Mouse (Mus musculus) forebrain, postnatal 0 days (tissue): ENCODE data around the gene Tbx1. TPM values are rescaled to one million over a fixed set of nuclear protein-coding genes. Genes with fewer than 3 reads are reported as not detected.

Experiments used
- polyA plus RNA-seq: library from polyadenylated mRNA; unstranded; fragments of >200 nt; fragmentation: Nextera tagmentation; extraction: Ambion mirVana; gene quantifications from 2 replicates; pipeline ENCODE4 v1.2.1, GENCODE M21; 2015
- total RNA-seq: library from RNA; depleted of rRNA; stranded (reverse); fragments of >200 nt; gene quantifications from 2 replicates; pipeline ENCODE4 v1.2.3, GENCODE M21; 2014; rRNA removed

Tbx1 gene
- total and polyA plus RNA-seq, 2 experiments from 2014 or later = 0.71 to 0.90 TPM

Other genes starting within 250 kb of the Tbx1 start
- 25.5 and 43.0 TPM in 2 replicates for gene Tango2, start 242.6 kb downstream of the Tbx1 start, total RNA-seq
- gene Tango2, start 242.6 kb downstream of the Tbx1 start, polyA plus RNA-seq = 69.9 and 75.9 TPM in 2 replicates
- 103 and 120 TPM in 2 replicates for gene Arvcf, start 242.5 kb downstream of the Tbx1 start, total RNA-seq
- 31.2 and 42.8 TPM in 2 replicates for gene Arvcf, start 242.5 kb downstream of the Tbx1 start, polyA plus RNA-seq
- gene Txnrd2, start 164.3 kb downstream of the Tbx1 start, total RNA-seq = 9.7 and 11.5 TPM in 2 replicates
- 28.0 and 34.4 TPM in 2 replicates for gene Txnrd2, start 164.3 kb downstream of the Tbx1 start, polyA plus RNA-seq
- 65.6 and 68.4 TPM in 2 replicates for gene Comt, start 163.8 kb downstream of the Tbx1 start, total RNA-seq
- 79.9 and 105 TPM in 2 replicates for gene Comt, start 163.8 kb downstream of the Tbx1 start, polyA plus RNA-seq
- 12.3 and 13.0 TPM in 2 replicates for gene Gnb1l, start 92.0 kb downstream of the Tbx1 start, total RNA-seq
- 16.9 and 20.7 TPM in 2 replicates for gene Gnb1l, start 92.0 kb downstream of the Tbx1 start, polyA plus RNA-seq
- 3.8 and 7.7 TPM in 2 replicates for gene Rtl10, start 91.8 kb downstream of the Tbx1 start, total RNA-seq
- 2.5 and 2.9 TPM in 2 replicates for gene Rtl10, start 91.8 kb downstream of the Tbx1 start, polyA plus RNA-seq
- gene Gp1bb, start 31.7 kb upstream of the Tbx1 start, total RNA-seq = 34.1 and 34.2 TPM in 2 replicates
- gene Gp1bb, start 31.7 kb upstream of the Tbx1 start, polyA plus RNA-seq = 9.4 and 11.4 TPM in 2 replicates
- 32.7 and 33.4 TPM in 2 replicates for gene Gm49601, start 35.8 kb upstream of the Tbx1 start, total RNA-seq
- 3.6 and 4.9 TPM in 2 replicates for gene Gm49601, start 35.8 kb upstream of the Tbx1 start, polyA plus RNA-seq
- 372 and 373 TPM in 2 replicates for gene Sept5, start 39.3 kb upstream of the Tbx1 start, total RNA-seq
- gene Sept5, start 39.3 kb upstream of the Tbx1 start, polyA plus RNA-seq = 265 and 267 TPM in 2 replicates
- gene Cldn5, start 186.2 kb upstream of the Tbx1 start, total RNA-seq = 153 and 182 TPM in 2 replicates
- 126 and 137 TPM in 2 replicates for gene Cldn5, start 186.2 kb upstream of the Tbx1 start, polyA plus RNA-seq
- 70.3 and 73.9 TPM in 2 replicates for gene Ufd1, start 221.1 kb upstream of the Tbx1 start, total RNA-seq
- 124 and 134 TPM in 2 replicates for gene Ufd1, start 221.1 kb upstream of the Tbx1 start, polyA plus RNA-seq
- 7.0 and 11.7 TPM in 2 replicates for gene Cdc45, start 221.3 kb upstream of the Tbx1 start, total RNA-seq
- gene Cdc45, start 221.3 kb upstream of the Tbx1 start, polyA plus RNA-seq = 5.5 and 6.4 TPM in 2 replicates
- gene 2510002D24Rik, start 245.9 kb upstream of the Tbx1 start, total RNA-seq = 21.2 and 25.6 TPM in 2 replicates
- 16.9 and 44.1 TPM in 2 replicates for gene 2510002D24Rik, start 245.9 kb upstream of the Tbx1 start, polyA plus RNA-seq
- not detected in 2 replicates for gene Gm28539, start 245.9 kb upstream of the Tbx1 start, total RNA-seq
- not detected in 2 replicates for gene Gm28539, start 245.9 kb upstream of the Tbx1 start, polyA plus RNA-seq